Mouse (Mus musculus) lung, adult 2 months (tissue): ENCODE data around the gene Shkbp1.

Source experiments
- CTCF ChIP-seq: fragments of 200-500 bp; IDR thresholded peaks from 2 replicates; pipeline ENCODE4 v1.5.1; 2011; ENCODE audit warnings: mild to moderate bottlenecking, low read length, control low read depth; ENCODE audit not compliant: insufficient read depth
- POLR2A ChIP-seq: fragments of 200-500 bp; IDR thresholded peaks from 2 replicates; pipeline ENCODE4 v1.6.1; 2011; ENCODE audit warnings: low read depth, mild to moderate bottlenecking, control low read depth, low read length, borderline replicate concordance; ENCODE audit errors: extremely low read depth

- TF ChIP-seq CTCF = no peak
- TF ChIP-seq POLR2A = no peak
Observed at GRCm38 (mm10) chr7:27400545-27400944, 44.7 kb upstream of the Shkbp1 start.
